Mouse (Mus musculus): ENCODE results near the gene Glrp1. TPM values are rescaled to one million over a fixed set of nuclear protein-coding genes. Genes with fewer than 3 reads are reported as not detected.
A peak's percentile ranks its signal among the peaks of the same experiment; 100 is the strongest.

The Glrp1 gene
- polyA plus RNA-seq, 1 experiment from 2014 or later: not detected

DNA sequence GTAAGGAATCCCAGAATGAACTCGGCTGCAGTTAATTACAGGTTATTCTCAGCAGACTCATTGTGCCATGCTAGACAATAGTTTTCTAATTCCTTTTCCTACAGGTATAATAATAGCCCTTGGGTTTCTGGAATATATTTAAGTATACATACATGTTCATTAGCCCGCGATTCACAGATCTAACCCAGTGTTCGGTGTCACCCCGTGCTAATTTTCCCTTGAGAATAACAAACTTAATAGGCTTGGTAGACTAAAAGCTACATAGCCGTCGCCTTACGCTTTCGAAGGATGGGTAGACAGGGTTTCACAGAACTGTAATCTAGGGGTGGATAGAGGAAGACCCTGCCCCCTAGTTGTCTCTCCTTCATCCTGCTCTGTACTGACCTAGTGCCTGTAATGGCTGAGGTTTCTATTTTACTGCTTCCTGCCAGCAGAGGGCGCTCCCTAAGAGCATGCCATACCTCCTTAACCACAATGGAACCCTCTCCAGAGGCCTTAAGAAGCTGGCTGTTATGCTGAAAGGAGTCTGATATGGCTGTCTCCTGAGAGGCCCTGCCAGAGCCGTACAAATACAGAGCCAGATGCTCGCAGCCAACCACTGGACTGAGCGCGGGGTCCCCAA is 53.3 kb downstream of the Glrp1 start:
- H3K4me1 ChIP-seq (replicated peaks; ENCODE audit: control insufficient read depth, insufficient read depth, low read length): no peaks in the 10 kb centered on the region
- ATAC-seq: no peak

DNA sequence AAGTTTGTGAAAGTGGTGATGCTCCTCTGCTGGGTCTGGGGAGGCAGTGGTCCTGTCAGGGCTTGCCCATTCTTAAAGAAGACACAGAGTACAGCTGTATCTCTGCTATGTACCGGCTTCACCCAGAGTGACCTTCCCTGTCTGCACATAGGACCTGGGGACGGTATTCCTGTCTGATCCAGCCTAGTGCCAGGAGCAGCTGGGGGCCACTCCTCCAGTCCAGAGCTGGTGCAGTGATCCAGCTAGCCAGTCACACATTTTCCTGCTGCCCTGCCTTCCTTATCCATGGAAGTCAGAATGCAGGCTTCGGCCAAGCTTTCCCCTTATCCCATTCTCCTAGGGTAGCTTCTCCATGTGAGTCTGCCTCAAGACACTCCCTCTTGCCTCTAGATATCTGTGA is 54.1 kb downstream of the Glrp1 start:
- Histone ChIP-seq H3K4me2 (replicated peaks; ENCODE audit: low read depth) (no peak overlapping the region), H3K4me3 (ENCODE audit: low read depth, low read length) (no peak overlapping the region), H3K9me3 (ENCODE audit: control insufficient read depth) (no peaks in the 10 kb centered on the region), H3K36me3 (ENCODE audit: control insufficient read depth, insufficient read depth) (no peaks in the 10 kb centered on the region), H3K9ac (ENCODE audit: low read depth, low read length) (no peak overlapping the region), H3K4me1 (replicated peaks; ENCODE audit: control insufficient read depth, insufficient read depth, low read length) (no peaks in the 10 kb centered on the region), H3K27me3 (replicated peaks; ENCODE audit: control insufficient read depth, insufficient read depth, low read length) (no peaks in the 10 kb centered on the region), H3K27ac (ENCODE audit: low read depth, low read length) (no peak overlapping the region)
- 79% methylated on average over 3 of the region's 3 CpGs for WGBS
- ATAC-seq: no peak
- no peak for TF ChIP-seq CTCF (IDR thresholded peaks at IDR 0.05; ENCODE audit: low read depth)

More for the DNA sequence above, 53.3 kb downstream of the Glrp1 start:
- Histone ChIP-seq H3K4me3 (ENCODE audit: low read depth, low read length) (no peak overlapping the region), H3K27ac (ENCODE audit: low read depth, low read length) (no peak overlapping the region), H3K4me2 (replicated peaks; ENCODE audit: low read depth) (no peak overlapping the region), H3K9ac (ENCODE audit: low read depth, low read length) (no peak overlapping the region), H3K27me3 (replicated peaks; ENCODE audit: control insufficient read depth, insufficient read depth, low read length) (no peaks in the 10 kb centered on the region), H3K9me3 (ENCODE audit: control insufficient read depth) (no peaks in the 10 kb centered on the region), H3K36me3 (ENCODE audit: control insufficient read depth, insufficient read depth) (no peaks in the 10 kb centered on the region)
- peak; percentile 92 for TF ChIP-seq CTCF (IDR thresholded peaks at IDR 0.05; ENCODE audit: low read depth)
- WGBS: 60% methylated on average over 14 of the region's 14 CpGs

GRCm38 (mm10) chr1:88454703-88455102 is 55.2 kb downstream of the Glrp1 start:
- H3K9ac ChIP-seq (ENCODE audit: low read depth, low read length): no peak overlapping the region
- no peak for TF ChIP-seq CTCF (IDR thresholded peaks at IDR 0.05; ENCODE audit: low read depth)
- H3K36me3 ChIP-seq (ENCODE audit: control insufficient read depth, insufficient read depth): no peaks in the 10 kb centered on the region
- no peaks in the 10 kb centered on the region for H3K4me1 ChIP-seq (replicated peaks; ENCODE audit: control insufficient read depth, insufficient read depth, low read length)
- H3K4me3 ChIP-seq (ENCODE audit: low read depth, low read length): no peak overlapping the region
- H3K4me2 ChIP-seq (replicated peaks; ENCODE audit: low read depth): no peak overlapping the region
- no peaks in the 10 kb centered on the region for H3K27me3 ChIP-seq (replicated peaks; ENCODE audit: control insufficient read depth, insufficient read depth, low read length)
- no peak overlapping the region for H3K27ac ChIP-seq (ENCODE audit: low read depth, low read length)
- ATAC-seq: no peak
- WGBS: 56% methylated on average over 3 of the region's 3 CpGs
- no peaks in the 10 kb centered on the region for H3K9me3 ChIP-seq (ENCODE audit: control insufficient read depth)

DNA sequence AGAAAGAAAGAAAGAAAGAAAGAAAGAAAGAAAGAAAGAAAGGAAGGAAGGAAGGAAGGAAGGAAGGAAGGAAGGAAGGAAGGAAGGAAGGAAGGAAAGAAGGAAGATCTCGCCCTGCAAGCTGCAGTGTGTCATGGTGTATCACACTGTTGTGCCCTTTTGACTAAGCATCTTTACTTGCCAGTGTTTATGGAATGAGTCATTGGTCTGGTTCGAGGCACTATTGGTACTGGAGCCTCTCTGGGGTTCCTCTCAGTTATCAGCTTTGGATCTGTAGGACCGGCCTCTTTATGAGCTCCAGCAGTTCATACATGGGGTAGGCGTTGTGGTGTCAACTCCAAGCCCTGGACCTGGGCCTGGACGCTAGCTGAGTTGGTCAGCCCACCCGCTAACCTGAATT is 57.7 kb downstream of the Glrp1 start:
- TF ChIP-seq CTCF (IDR thresholded peaks at IDR 0.05; ENCODE audit: low read depth): no peak
- 64% methylated on average over 6 of the region's 6 CpGs for WGBS
- Histone ChIP-seq H3K9me3 (ENCODE audit: control insufficient read depth) (no peaks in the 10 kb centered on the region), H3K4me2 (replicated peaks; ENCODE audit: low read depth) (no peak overlapping the region), H3K4me1 (replicated peaks; ENCODE audit: control insufficient read depth, insufficient read depth, low read length) (no peaks in the 10 kb centered on the region), H3K27me3 (replicated peaks; ENCODE audit: control insufficient read depth, insufficient read depth, low read length) (no peaks in the 10 kb centered on the region), H3K36me3 (ENCODE audit: control insufficient read depth, insufficient read depth) (no peaks in the 10 kb centered on the region), H3K27ac (ENCODE audit: low read depth, low read length) (no peak overlapping the region), H3K4me3 (ENCODE audit: low read depth, low read length) (no peak overlapping the region), H3K9ac (ENCODE audit: low read depth, low read length) (no peak overlapping the region)
- ATAC-seq: no peak

- no peak for TF ChIP-seq CTCF (IDR thresholded peaks at IDR 0.05; ENCODE audit: low read depth)
- H3K36me3 ChIP-seq (ENCODE audit: control insufficient read depth, insufficient read depth): no peaks in the 10 kb centered on the region
- no peaks in the 10 kb centered on the region for H3K27me3 ChIP-seq (replicated peaks; ENCODE audit: control insufficient read depth, insufficient read depth, low read length)
- H3K9me3 ChIP-seq (ENCODE audit: control insufficient read depth): no peaks in the 10 kb centered on the region
- no peak overlapping the region for H3K9ac ChIP-seq (ENCODE audit: low read depth, low read length)
- no peak overlapping the region for H3K4me2 ChIP-seq (replicated peaks; ENCODE audit: low read depth)
- no peak overlapping the region for H3K27ac ChIP-seq (ENCODE audit: low read depth, low read length)
- no peak for ATAC-seq
- H3K4me3 ChIP-seq (ENCODE audit: low read depth, low read length): no peak overlapping the region
- WGBS: 81% methylated on average over 4 of the region's 4 CpGs
- no peaks in the 10 kb centered on the region for H3K4me1 ChIP-seq (replicated peaks; ENCODE audit: control insufficient read depth, insufficient read depth, low read length)
Observed at GRCm38 (mm10) chr1:88450668-88451067, 59.2 kb downstream of the Glrp1 start.

Other genes starting within 250 kb of the Glrp1 start
- 29.1 and 30.8 TPM in 2 replicates for gene Hjurp, start 232.4 kb downstream of the Glrp1 start, polyA plus RNA-seq (2015; fragmentation: Nextera tagmentation; extraction: Ambion mirVana)
- gene Trpm8, start 232.4 kb downstream of the Glrp1 start, polyA plus RNA-seq (2015; fragmentation: Nextera tagmentation; extraction: Ambion mirVana): not detected in 2 replicates
- gene Spp2, start 103.1 kb downstream of the Glrp1 start, polyA plus RNA-seq (2015; fragmentation: Nextera tagmentation; extraction: Ambion mirVana): 121 and 131 TPM in 2 replicates
- gene Arl4c, start 192.2 kb upstream of the Glrp1 start, polyA plus RNA-seq (2015; fragmentation: Nextera tagmentation; extraction: Ambion mirVana): 2.3 and 2.6 TPM in 2 replicates